Mouse (Mus musculus): ENCODE results near the gene Plxna4.

DNA sequence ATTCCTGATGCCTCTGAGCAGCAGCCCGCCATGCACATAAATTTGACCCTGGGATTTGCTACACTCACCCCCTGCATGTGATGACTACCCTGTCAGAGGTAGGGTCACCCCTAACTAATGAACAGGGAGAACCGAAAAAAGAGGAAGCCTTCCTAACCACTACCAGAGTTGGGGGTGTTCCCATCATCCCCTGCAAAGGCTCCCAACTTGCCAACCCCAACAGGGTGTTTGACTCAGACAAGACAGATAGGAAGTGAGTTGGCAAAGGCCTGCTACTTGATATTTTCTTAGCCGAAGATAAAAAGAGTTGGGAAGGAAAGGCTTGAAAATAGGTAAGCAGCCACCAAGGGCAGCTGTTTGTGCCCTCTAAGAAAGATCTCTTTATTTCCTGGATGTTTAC lies 18.1 kb downstream of the Plxna4 start:
- no peak for TF ChIP-seq CTCF (IDR thresholded peaks at IDR 0.05; ENCODE audit: insufficient read depth, low read depth, low read length)
- no peak for TF ChIP-seq POLR2A (IDR thresholded peaks at IDR 0.05; ENCODE audit: insufficient read depth, low read depth, low read length)

Data from olfactory bulb, adult 2 months (tissue).